Mouse (Mus musculus) limb, embryonic 11.5 days (tissue): ENCODE data around the gene Sec14l2. TPM values are rescaled to one million over a fixed set of nuclear protein-coding genes. Genes with fewer than 3 reads are reported as not detected.
"Not testable (repeated sequence)": the region's sequence is repeated elsewhere in the genome, so short reads cannot be mapped to it uniquely, and the experiment has no call there.

Source experiments
- ATAC-seq: fragments of 200-750 bp; cut with Nextera tagmentation; 2 replicates; pipeline ENCODE4 v1.8.0; 2017; ENCODE audit warnings: low read depth; ENCODE audit not compliant: insufficient number of reproducible peaks, low FRiP score, low TSS enrichment
- DNase-seq: peaks from one replicate; pipeline ENCODE4 v3.0.0-alpha.2; 2015; ENCODE audit warnings: low spot score
- H3K27ac ChIP-seq: fragments of 300-500 bp; sonication (generic); replicated peaks from 2 replicates; pipeline ENCODE4 v1.5.1; 2014; ENCODE audit warnings: low read depth, mild to moderate bottlenecking, low read length
- H3K27me3 ChIP-seq: fragments of 300-500 bp; sonication (generic); 2 replicates; pipeline ENCODE4 v1.6.1; 2014; ENCODE audit warnings: mild to moderate bottlenecking, low read length, mixed read lengths; ENCODE audit not compliant: control insufficient read depth, insufficient read depth
- H3K36me3 ChIP-seq: fragments of 300-500 bp; sonication (generic); 2 replicates; pipeline ENCODE4 v1.6.1; 2014; ENCODE audit warnings: mild to moderate bottlenecking, low read length, moderate library complexity, mixed read lengths; ENCODE audit not compliant: control insufficient read depth, insufficient read depth
- H3K4me1 ChIP-seq: fragments of 300-500 bp; sonication (generic); 2 replicates; pipeline ENCODE4 v1.6.1; 2014; ENCODE audit warnings: low read length, mixed read lengths; ENCODE audit not compliant: control insufficient read depth, insufficient read depth
- H3K4me2 ChIP-seq: fragments of 300-500 bp; sonication (generic); 2 replicates; pipeline ENCODE4 v1.6.1; 2014; ENCODE audit warnings: low read depth, mild to moderate bottlenecking, moderate library complexity; ENCODE audit not compliant: severe bottlenecking
- H3K4me3 ChIP-seq: fragments of 300-500 bp; sonication (generic); 2 replicates; pipeline ENCODE4 v1.5.1; 2014; ENCODE audit warnings: low read depth, low read length
- H3K9ac ChIP-seq: fragments of 300-500 bp; sonication (generic); 2 replicates; pipeline ENCODE4 v1.6.1; 2014; ENCODE audit warnings: mild to moderate bottlenecking, low read length
- H3K9me3 ChIP-seq: fragments of 300-500 bp; sonication (generic); 2 replicates; pipeline ENCODE4 v1.6.1; 2016; ENCODE audit warnings: low read length; ENCODE audit not compliant: control insufficient read depth
- WGBS: fragments of 180-500 bp; shearing (Covaris S2); extraction: QIAGEN DNeasy Blood & Tissue Kit; methylation state at CpG from one replicate; pipeline ENCODE4 v1.1.7; 2014; 5-methylcytosine and 5-hydroxymethylcytosine counted together
- polyA plus RNA-seq: library from polyadenylated mRNA; unstranded; fragments of >200 nt; fragmentation: Nextera tagmentation; extraction: Ambion mirVana; gene quantifications from 2 replicates; pipeline ENCODE4 v1.2.1, GENCODE M21; 2014

Gene Sec14l2
- polyA plus RNA-seq, 1 experiment from 2014 or later = 2.2 TPM

- no peak for ATAC-seq
- no peaks in the 10 kb centered on the region for H3K4me1 ChIP-seq
Measured at GRCm38 (mm10) chr11:4122226-4122625, 989 bp downstream of the Sec14l2 start.

DNA sequence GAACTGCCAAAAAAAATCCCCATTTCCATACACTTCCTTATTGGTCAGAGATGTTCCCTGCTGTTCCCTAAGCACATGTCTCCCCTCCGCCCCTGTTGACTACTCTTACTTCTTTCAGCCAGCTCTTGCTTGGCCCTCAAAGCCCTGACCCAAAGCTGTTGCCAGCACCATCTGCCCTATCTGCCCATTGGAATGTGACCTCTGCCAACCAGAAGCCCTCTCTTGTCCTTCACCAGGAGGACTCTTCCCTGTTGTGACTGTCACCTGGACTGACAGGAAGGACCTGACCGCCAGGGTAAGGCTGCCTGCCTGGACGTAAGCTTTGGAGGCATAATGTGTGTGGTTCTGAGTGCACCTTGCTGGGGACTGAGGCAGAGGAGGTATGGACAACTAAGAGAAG is 1.5 kb downstream of the Sec14l2 start:
- Histone ChIP-seq H3K4me1 (no peaks in the 10 kb centered on the region), H3K9ac (no peak overlapping the region), H3K4me2 (no peak overlapping the region), H3K9me3 (no peaks in the 10 kb centered on the region), H3K27me3 (0 out of 2 replicates have a peak, but pooled peaks cover 4% of the 10 kb centered on the region), H3K4me3 (no peak overlapping the region), H3K36me3 (no peaks in the 10 kb centered on the region), H3K27ac (no peak overlapping the region)
- ATAC-seq = no peak
- DNase-seq = no peak
- WGBS = 75% methylated on average over 3 of the region's 3 CpGs

More at GRCm38 (mm10) chr11:4122226-4122625, 989 bp downstream of the Sec14l2 start:
- Histone ChIP-seq H3K27ac (no peak overlapping the region), H3K27me3 (0 out of 2 replicates have a peak, but pooled peaks cover 4% of the 10 kb centered on the region), H3K36me3 (no peaks in the 10 kb centered on the region), H3K4me3 (no peak overlapping the region), H3K9me3 (no peaks in the 10 kb centered on the region), H3K9ac (no peak overlapping the region), H3K4me2 (no peak overlapping the region)
- 84% methylated on average over 5 of the region's 5 CpGs for WGBS
- no peak for DNase-seq

GRCm38 (mm10) chr11:4119635-4120034 is 3.6 kb downstream of the Sec14l2 start:
- H3K4me3 ChIP-seq = no peak overlapping the region
- H3K9ac ChIP-seq = no peak overlapping the region
- H3K4me1 ChIP-seq = no peaks in the 10 kb centered on the region
- no peaks in the 10 kb centered on the region for H3K9me3 ChIP-seq
- 0 out of 2 replicates have a peak, but pooled peaks cover 4% of the 10 kb centered on the region for H3K27me3 ChIP-seq
- 81% methylated on average over 5 of the region's 5 CpGs for WGBS
- ATAC-seq = no peak
- H3K36me3 ChIP-seq = no peaks in the 10 kb centered on the region
- no peak overlapping the region for H3K27ac ChIP-seq
- H3K4me2 ChIP-seq = no peak overlapping the region
- no peak for DNase-seq

DNA sequence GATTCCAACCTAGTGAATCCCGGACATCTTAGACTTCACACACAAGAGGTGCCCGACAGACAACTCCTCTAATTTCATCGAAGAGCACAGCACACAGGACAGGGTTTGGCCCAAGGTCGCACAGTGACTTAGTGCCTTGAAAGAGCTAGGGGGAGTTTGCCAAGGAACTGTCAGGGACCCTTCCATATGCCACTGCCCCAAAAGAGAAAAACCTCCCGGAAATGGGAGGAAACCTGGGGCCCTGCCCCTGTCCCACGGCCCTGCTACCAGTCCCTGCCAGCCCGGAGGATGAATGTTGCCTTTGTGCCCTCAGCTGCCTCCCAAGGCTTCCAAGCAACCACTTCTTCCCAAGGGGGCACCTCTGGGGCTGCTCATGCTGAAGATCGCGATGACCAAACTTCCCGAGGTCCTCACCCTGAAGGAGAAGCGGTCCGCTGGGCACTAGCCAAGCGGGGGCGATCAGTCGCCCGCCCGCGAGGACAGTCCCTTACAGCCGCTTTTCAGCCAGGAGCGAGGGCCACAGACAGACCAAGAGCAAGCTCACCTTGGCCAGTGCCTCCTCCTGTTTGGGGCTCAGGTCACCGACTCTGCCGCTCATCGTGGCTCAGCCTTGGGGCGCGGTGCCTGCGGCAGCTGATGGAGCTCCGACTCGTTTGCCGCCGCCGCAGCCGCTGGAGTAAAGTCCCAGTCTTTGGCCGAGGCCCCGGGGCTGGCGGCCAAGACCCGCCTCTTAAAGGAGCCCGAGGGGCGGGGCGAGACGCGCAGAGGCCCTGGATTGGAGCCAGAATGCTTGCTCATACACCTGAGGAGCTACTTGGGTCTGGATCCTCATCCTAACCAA is 4.9 kb downstream of the Sec14l2 start:
- Histone ChIP-seq H3K4me3 (peak overlapping the region; percentile 59), H3K36me3 (no peaks in the 10 kb centered on the region), H3K4me2 (peak overlapping the region; percentile 80), H3K9me3 (no peaks in the 10 kb centered on the region), H3K9ac (peak overlapping the region; percentile 60), H3K27ac (no peak overlapping the region), H3K4me1 (no peaks in the 10 kb centered on the region), H3K27me3 (0 out of 2 replicates have a peak, but pooled peaks cover 4% of the 10 kb centered on the region)
- ATAC-seq (peak; percentile 56; the same call in 1 of the 2 replicates), DNase-seq (peak; percentile 79)
- 3% methylated on average over 41 of the region's 41 CpGs for WGBS

DNA sequence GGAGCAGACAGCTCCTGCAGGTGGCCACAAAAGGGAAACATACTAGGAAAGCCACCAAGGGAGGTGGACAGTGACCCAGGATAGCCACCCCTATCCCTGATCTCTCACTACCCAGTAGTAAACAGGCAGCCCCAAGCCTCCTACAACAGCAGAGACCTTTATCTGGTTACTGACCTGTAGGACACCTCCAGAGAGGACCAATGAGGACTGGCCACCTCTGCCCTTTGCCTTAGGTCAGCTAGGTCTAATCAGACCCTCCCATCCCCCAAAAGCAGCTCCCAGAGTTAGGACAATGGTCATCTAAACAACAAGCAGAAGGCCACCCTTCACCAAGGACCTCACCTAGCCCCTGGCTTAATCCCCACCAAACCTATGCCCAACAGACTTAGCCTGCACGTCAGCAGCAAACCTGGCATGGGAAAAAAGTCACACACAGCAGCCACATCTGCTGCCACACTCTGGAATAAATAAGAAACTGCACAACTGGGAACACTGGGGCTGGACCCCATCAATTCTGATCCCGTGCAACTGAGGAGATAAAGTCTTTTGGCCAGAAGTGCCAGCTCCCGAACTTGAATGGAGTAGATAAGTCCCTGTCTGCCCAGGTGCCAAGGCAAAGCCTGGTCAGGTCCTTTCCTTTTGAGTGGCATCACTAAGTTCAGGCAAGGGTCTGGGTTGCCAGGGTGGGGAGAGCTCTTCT is 5.7 kb downstream of the Sec14l2 start:
- no peak for ATAC-seq
- Histone ChIP-seq H3K27ac (no peak overlapping the region), H3K36me3 (no peaks in the 10 kb centered on the region), H3K4me3 (peak overlapping the region; percentile 59), H3K27me3 (0 out of 2 replicates have a peak, but pooled peaks cover 4% of the 10 kb centered on the region), H3K9me3 (no peaks in the 10 kb centered on the region), H3K9ac (no peak overlapping the region), H3K4me1 (no peaks in the 10 kb centered on the region), H3K4me2 (peak overlapping the region; percentile 80)
- DNase-seq = peak; percentile 34
- 34% methylated on average over 3 of the region's 3 CpGs for WGBS

DNA sequence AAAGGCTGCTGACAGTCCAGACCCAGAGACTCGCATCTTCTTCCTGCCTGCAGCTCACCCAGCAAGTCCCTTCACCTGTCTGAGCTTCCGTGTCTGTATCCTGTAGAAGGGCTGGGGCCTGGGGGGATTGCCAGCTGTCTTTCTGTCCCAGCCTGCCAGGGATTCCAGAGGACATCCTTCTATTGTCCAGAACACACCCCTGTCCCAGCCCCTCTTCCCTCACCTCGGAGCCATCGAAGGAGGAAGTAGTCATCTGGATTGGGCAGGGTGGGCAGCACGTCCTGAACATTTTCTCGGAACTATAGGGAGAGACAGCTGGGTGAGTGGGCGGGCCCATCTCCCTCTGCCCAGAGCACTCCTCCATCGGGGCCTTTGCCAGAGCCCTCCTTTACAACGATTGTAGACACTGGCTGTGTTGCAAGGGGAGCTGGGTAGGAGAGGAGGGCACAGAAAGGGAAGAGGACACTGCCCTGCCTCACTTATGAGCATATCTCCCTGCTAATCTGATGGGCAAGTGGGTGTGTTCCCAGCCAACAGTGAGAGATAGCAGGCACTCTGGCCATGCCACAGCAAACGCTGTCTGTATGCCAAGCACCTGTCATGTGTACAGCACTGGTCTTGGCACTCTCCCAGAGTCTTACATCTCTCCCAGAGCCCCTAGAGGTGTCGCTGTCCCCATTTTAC is 6.6 kb downstream of the Sec14l2 start:
- Histone ChIP-seq H3K9ac (no peak overlapping the region), H3K27me3 (0 out of 2 replicates have a peak, but pooled peaks cover 4% of the 10 kb centered on the region), H3K4me2 (no peak overlapping the region), H3K9me3 (no peaks in the 10 kb centered on the region), H3K36me3 (no peaks in the 10 kb centered on the region), H3K4me1 (no peaks in the 10 kb centered on the region), H3K27ac (no peak overlapping the region), H3K4me3 (no peak overlapping the region)
- no peak for DNase-seq
- no peak for ATAC-seq
- 63% methylated on average over 11 of the region's 11 CpGs for WGBS

GRCm38 (mm10) chr11:4115407-4115806 is 7.8 kb downstream of the Sec14l2 start:
- Histone ChIP-seq H3K4me2 (no peak overlapping the region), H3K9me3 (no peaks in the 10 kb centered on the region), H3K27me3 (0 out of 2 replicates have a peak, but pooled peaks cover 4% of the 10 kb centered on the region), H3K4me3 (no peak overlapping the region), H3K9ac (no peak overlapping the region), H3K27ac (no peak overlapping the region), H3K36me3 (no peaks in the 10 kb centered on the region), H3K4me1 (no peaks in the 10 kb centered on the region)
- DNase-seq = no peak
- 98% methylated on average over 4 of the region's 4 CpGs for WGBS
- ATAC-seq = no peak

GRCm38 (mm10) chr11:4114541-4114940 is 8.7 kb downstream of the Sec14l2 start:
- H3K27me3 ChIP-seq, H3K36me3 ChIP-seq, H3K9ac ChIP-seq, H3K27ac ChIP-seq, ATAC-seq, H3K4me3 ChIP-seq, H3K4me1 ChIP-seq, DNase-seq, H3K9me3 ChIP-seq, H3K4me2 ChIP-seq: not testable (repeated sequence)
- WGBS = 80% methylated on average over 6 of the region's 6 CpGs
